ENCODE assay signal across 19 mouse cellular contexts in genomic region chr9:105997955-105998354, GRCm38 (mm10). TPM values are rescaled to one million over a fixed set of nuclear protein-coding genes. Genes with fewer than 3 reads are reported as not detected.
"Had no signal": no experiment of that assay in that cellular context is flagged by ENCODE, and none has a peak within 500 bp of the region (broad histone marks: within the 10 kb centered on the region; RNA-seq: fewer than 3 reads in every experiment).

No protein-coding gene starts in this region.

- H3K4me1 ChIP-seq: midbrain, embryonic 12.5 days; neural tube, embryonic 13.5 days; neural tube, embryonic 15.5 days had no signal

- H3K4me2 ChIP-seq: lung, embryonic 14.5 days; midbrain, embryonic 12.5 days; neural tube, embryonic 13.5 days; neural tube, embryonic 15.5 days had no signal

- H3K36me3 ChIP-seq: midbrain, embryonic 12.5 days; neural tube, embryonic 13.5 days; neural tube, embryonic 15.5 days had no signal

- H3K27ac ChIP-seq: liver, embryonic 14.5 days; midbrain, embryonic 12.5 days; neural tube, embryonic 13.5 days; neural tube, embryonic 15.5 days had no signal

- DNase-seq: lung, adult 18-20 months; lung, embryonic 14.5 days; lung, postnatal 10 days; lung, postnatal 4 days; retina, postnatal 1 day; right cerebral cortex, adult 18-20 months; right cerebral cortex, postnatal 25 days; right cerebral cortex, postnatal 4 days; spleen, adult 18-20 months; thymus, adult 18-20 months; thymus, postnatal 14 days; thymus, postnatal 36 days had no signal

- H3K9me3 ChIP-seq: midbrain, embryonic 12.5 days; neural tube, embryonic 15.5 days had no signal

- H3K27me3 ChIP-seq: midbrain, embryonic 12.5 days; neural tube, embryonic 13.5 days; neural tube, embryonic 15.5 days had no signal

- H3K9ac ChIP-seq: liver, embryonic 14.5 days; lung, embryonic 14.5 days; midbrain, embryonic 12.5 days; neural tube, embryonic 13.5 days; neural tube, embryonic 15.5 days had no signal

- H3K4me3 ChIP-seq: midbrain, embryonic 12.5 days; myocyte; neural tube, embryonic 13.5 days; neural tube, embryonic 15.5 days had no signal

RNA-seq across cellular contexts. Expression of gene Col6a5, which starts 37.5 kb away (rescaled TPM):
- total RNA-seq: megakaryocyte, adult 5-6 weeks; megakaryocyte-erythroid progenitor cell, adult 5-6 weeks had no signal
- polyA plus RNA-seq: myocyte had no signal
